Mouse (Mus musculus): ENCODE data around the gene Osbpl9. TPM values are rescaled to one million over a fixed set of nuclear protein-coding genes. Genes with fewer than 3 reads are reported as not detected.

The Osbpl9 gene
- polyA plus RNA-seq, 1 experiment from 2014 or later: 32.5 TPM

DNA sequence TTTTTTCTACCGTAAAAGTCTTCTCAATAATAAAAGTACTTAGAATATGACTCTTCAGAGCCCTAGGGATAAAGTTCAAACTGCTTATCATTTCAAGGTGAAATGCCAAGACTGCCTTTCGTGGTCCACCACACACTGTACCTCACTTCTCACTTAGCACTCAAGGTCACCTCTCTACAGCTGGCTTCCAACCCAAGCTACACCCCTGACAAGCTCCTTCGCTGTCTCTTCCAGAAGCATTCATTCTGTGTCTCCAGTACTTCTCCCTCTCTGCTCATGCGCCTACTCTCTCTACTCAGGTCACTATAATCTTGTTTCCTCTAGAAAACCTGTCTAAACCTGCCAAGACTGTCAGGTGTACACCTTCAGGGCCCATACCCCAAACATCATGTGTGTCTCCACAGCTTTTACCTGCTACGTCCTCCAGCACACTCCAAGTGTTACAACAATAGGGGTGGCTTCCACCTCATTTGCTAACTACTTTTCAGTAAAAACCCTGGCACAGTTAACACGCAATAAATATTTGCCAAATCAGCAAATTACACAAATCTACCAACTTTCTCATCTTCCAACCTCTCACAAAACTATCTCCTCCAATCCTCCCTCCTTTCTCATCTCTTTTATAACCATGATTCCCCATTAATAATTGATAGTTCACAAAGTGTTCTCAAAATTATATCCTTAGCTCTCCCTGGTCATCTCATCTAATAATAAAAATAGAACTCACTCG, 6.0 kb downstream of the Osbpl9 start:
- no peak for TF ChIP-seq CTCF (IDR thresholded peaks at IDR 0.05; ENCODE audit: low read depth)
- Histone ChIP-seq H3K27ac (ENCODE audit: low read depth, low read length) (no peak overlapping the region), H3K9ac (ENCODE audit: low read depth, low read length) (no peak overlapping the region), H3K9me3 (ENCODE audit: control insufficient read depth) (no peaks in the 10 kb centered on the region), H3K27me3 (replicated peaks; ENCODE audit: control insufficient read depth, insufficient read depth, low read length) (no peaks in the 10 kb centered on the region), H3K4me2 (replicated peaks; ENCODE audit: low read depth) (no peak overlapping the region), H3K4me1 (replicated peaks; ENCODE audit: control insufficient read depth, insufficient read depth, low read length) (0 out of 2 replicates have a peak, but pooled peaks cover 2% of the 10 kb centered on the region), H3K4me3 (ENCODE audit: low read depth, low read length) (no peak overlapping the region), H3K36me3 (ENCODE audit: control insufficient read depth, insufficient read depth) (no peaks in the 10 kb centered on the region; the same call in 1 of the 2 replicates)
- WGBS: 74% methylated on average over 7 of the region's 7 CpGs
- ATAC-seq: no peak

DNA sequence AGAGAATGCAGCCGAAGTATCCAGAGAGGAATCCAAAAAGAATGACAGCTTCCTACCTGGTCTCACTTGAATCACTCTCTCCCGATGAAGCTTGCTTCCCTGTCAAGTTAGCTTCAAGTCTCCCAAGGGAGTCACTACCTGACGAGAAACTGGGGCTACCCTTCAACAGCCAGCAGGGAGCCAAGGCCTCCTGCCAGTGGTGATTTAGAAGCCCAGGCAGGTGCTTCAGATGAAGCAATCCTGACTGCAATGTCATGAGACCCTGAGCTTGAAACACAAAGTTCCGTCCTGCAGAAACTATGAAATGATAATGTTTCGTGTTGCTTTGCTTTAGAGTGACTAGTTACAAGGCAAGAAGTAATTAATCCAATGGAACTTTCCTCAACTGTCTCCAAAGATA, 8.2 kb downstream of the Osbpl9 start:
- no peaks in the 10 kb centered on the region for H3K4me1 ChIP-seq (replicated peaks; ENCODE audit: control insufficient read depth, insufficient read depth, low read length)
- TF ChIP-seq CTCF (IDR thresholded peaks at IDR 0.05; ENCODE audit: low read depth): no peak
- no peak overlapping the region for H3K4me2 ChIP-seq (replicated peaks; ENCODE audit: low read depth)
- H3K27ac ChIP-seq (ENCODE audit: low read depth, low read length): no peak overlapping the region
- no peak overlapping the region for H3K4me3 ChIP-seq (ENCODE audit: low read depth, low read length)
- no peak for ATAC-seq
- no peaks in the 10 kb centered on the region for H3K36me3 ChIP-seq (ENCODE audit: control insufficient read depth, insufficient read depth)
- 79% methylated on average over 5 of the region's 5 CpGs for WGBS
- no peaks in the 10 kb centered on the region for H3K27me3 ChIP-seq (replicated peaks; ENCODE audit: control insufficient read depth, insufficient read depth, low read length)
- no peak overlapping the region for H3K9ac ChIP-seq (ENCODE audit: low read depth, low read length)
- no peaks in the 10 kb centered on the region for H3K9me3 ChIP-seq (ENCODE audit: control insufficient read depth)

DNA sequence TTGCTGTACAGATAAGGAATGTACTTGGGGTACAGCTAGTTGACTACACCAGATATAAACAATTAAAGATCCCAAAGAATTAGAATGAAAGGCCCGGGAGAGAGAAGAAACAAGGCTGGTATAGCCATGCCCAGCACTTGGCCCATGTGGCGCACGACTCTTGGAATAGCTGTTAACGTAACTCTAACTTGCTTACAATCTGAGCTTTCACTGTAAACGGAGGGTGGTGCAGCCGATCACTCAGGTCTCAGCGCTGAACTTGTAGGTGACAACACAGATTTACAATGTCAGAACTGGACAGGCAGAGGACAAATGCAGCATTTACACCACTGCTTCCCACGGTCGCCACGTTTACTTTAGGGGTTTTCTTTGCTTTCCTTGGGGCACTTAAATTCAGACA, 10.5 kb downstream of the Osbpl9 start:
- no peaks in the 10 kb centered on the region for H3K27me3 ChIP-seq (replicated peaks; ENCODE audit: control insufficient read depth, insufficient read depth, low read length)
- no peak overlapping the region for H3K27ac ChIP-seq (ENCODE audit: low read depth, low read length)
- H3K4me3 ChIP-seq (ENCODE audit: low read depth, low read length): no peak overlapping the region
- no peaks in the 10 kb centered on the region for H3K4me1 ChIP-seq (replicated peaks; ENCODE audit: control insufficient read depth, insufficient read depth, low read length)
- no peaks in the 10 kb centered on the region for H3K9me3 ChIP-seq (ENCODE audit: control insufficient read depth)
- no peak for TF ChIP-seq CTCF (IDR thresholded peaks at IDR 0.05; ENCODE audit: low read depth)
- ATAC-seq: no peak
- H3K9ac ChIP-seq (ENCODE audit: low read depth, low read length): no peak overlapping the region
- no peak overlapping the region for H3K4me2 ChIP-seq (replicated peaks; ENCODE audit: low read depth)
- WGBS: 57% methylated on average over 10 of the region's 10 CpGs
- no peaks in the 10 kb centered on the region for H3K36me3 ChIP-seq (ENCODE audit: control insufficient read depth, insufficient read depth)

DNA sequence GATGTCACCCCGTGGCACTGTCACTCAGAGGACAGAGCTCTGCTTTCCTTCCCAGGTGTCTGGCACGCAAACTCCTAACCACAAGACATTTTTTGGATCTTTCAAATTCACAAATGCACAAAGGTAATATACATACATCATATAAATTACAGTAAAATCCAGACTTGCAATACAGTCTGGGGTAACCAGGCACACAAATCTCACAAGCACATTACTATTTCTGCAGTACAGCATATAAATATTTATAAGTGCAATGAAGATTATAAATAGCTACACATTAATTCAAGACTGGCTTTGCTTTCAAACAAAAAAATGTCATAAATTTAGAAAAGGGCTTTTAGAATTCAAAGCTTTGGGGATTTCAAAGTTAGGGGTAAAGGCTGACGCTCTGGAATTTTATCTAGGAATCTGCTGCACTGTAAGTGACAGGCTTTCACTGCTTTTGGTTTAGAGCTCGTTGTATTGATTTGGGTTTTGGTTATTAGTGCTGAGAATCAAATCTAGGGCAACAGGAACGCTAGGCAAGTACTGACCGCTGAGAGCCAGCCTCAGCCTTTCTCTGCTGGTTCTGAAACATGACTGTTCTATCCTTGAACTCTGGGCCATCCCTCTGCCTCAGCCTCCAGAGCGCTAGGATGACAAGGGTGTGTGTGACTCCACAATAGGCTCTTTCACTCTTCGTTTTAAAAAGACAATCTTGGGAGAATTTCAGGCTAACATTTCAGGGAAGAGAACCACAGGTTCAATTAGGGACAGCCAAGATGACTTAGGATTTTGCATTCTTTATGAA, 16.3 kb downstream of the Osbpl9 start:
- TF ChIP-seq CTCF (IDR thresholded peaks at IDR 0.05; ENCODE audit: low read depth): no peak
- WGBS: 68% methylated on average over 8 of the region's 8 CpGs
- no peaks in the 10 kb centered on the region for H3K27me3 ChIP-seq (replicated peaks; ENCODE audit: control insufficient read depth, insufficient read depth, low read length)
- no peak overlapping the region for H3K27ac ChIP-seq (ENCODE audit: low read depth, low read length)
- no peak overlapping the region for H3K4me2 ChIP-seq (replicated peaks; ENCODE audit: low read depth)
- ATAC-seq: no peak
- no peaks in the 10 kb centered on the region for H3K9me3 ChIP-seq (ENCODE audit: control insufficient read depth)
- H3K9ac ChIP-seq (ENCODE audit: low read depth, low read length): no peak overlapping the region
- H3K4me3 ChIP-seq (ENCODE audit: low read depth, low read length): no peak overlapping the region
- H3K36me3 ChIP-seq (ENCODE audit: control insufficient read depth, insufficient read depth): no peaks in the 10 kb centered on the region
- no peaks in the 10 kb centered on the region for H3K4me1 ChIP-seq (replicated peaks; ENCODE audit: control insufficient read depth, insufficient read depth, low read length)

DNA sequence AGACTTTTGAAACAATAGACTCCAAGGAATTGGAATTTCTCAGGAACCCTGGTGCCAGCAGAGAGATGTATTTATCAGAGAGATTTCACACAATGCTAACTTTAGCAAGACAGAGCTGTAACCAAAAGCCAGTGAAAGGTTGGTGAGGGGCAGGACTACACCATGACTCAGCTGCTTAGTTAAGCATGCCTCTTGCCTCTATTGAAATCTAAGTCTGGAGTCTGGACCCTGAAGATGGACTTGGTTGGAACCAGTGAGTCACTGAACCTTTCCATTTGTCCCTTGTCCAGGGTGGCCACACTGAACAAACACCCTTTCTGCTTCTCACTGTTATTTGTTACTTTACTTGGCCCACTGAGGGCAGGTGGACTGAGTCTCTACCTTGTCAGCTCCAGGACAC, 26.4 kb downstream of the Osbpl9 start:
- Histone ChIP-seq H3K4me2 (replicated peaks; ENCODE audit: low read depth) (no peak overlapping the region), H3K4me3 (ENCODE audit: low read depth, low read length) (no peak overlapping the region), H3K9ac (ENCODE audit: low read depth, low read length) (no peak overlapping the region), H3K27me3 (replicated peaks; ENCODE audit: control insufficient read depth, insufficient read depth, low read length) (no peaks in the 10 kb centered on the region), H3K9me3 (ENCODE audit: control insufficient read depth) (no peaks in the 10 kb centered on the region), H3K4me1 (replicated peaks; ENCODE audit: control insufficient read depth, insufficient read depth, low read length) (no peaks in the 10 kb centered on the region), H3K27ac (ENCODE audit: low read depth, low read length) (no peak overlapping the region), H3K36me3 (ENCODE audit: control insufficient read depth, insufficient read depth) (no peaks in the 10 kb centered on the region)
- 0 out of 2 replicates have a peak, but pooled peaks have one; percentile 33 for ATAC-seq
- TF ChIP-seq CTCF (IDR thresholded peaks at IDR 0.05; ENCODE audit: low read depth): no peak

DNA sequence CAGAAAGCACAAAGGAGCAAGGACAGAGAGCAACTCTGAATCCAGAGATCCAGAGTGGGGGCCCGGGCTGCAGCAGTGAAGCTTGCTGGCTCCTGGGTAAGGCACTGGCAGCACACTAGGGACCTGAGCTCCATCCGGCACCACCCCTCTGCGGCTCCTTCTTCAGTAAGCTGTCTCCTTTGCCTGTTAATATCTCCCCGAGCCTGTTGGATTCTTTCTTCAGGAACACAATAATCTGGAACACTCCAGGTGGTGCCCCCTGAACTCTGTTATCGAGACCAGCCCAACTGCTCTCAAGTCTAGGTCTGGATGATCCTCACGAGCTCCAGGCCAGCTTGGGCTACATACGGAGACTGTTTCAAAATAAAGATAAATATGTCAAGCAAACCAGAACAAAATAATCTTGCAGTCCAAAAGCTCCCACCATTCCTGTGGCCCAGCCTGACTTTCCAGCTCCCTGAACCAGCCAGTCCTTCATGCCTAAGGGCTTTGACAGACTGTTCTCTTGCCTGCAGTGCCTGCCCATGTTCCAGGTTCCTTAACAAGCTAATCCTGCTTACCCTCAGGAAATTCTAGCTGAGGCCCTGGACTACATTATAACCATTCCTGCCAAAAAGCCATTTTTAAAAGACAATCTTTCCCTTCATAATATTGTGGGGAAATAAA, 28.2 kb downstream of the Osbpl9 start:
- no peaks in the 10 kb centered on the region for H3K36me3 ChIP-seq (ENCODE audit: control insufficient read depth, insufficient read depth)
- no peaks in the 10 kb centered on the region for H3K9me3 ChIP-seq (ENCODE audit: control insufficient read depth)
- H3K4me2 ChIP-seq (replicated peaks; ENCODE audit: low read depth): no peak overlapping the region
- no peak overlapping the region for H3K9ac ChIP-seq (ENCODE audit: low read depth, low read length)
- H3K4me1 ChIP-seq (replicated peaks; ENCODE audit: control insufficient read depth, insufficient read depth, low read length): no peaks in the 10 kb centered on the region
- no peak for ATAC-seq
- no peak overlapping the region for H3K4me3 ChIP-seq (ENCODE audit: low read depth, low read length)
- no peaks in the 10 kb centered on the region for H3K27me3 ChIP-seq (replicated peaks; ENCODE audit: control insufficient read depth, insufficient read depth, low read length)
- 60% methylated on average over 7 of the region's 7 CpGs for WGBS
- no peak overlapping the region for H3K27ac ChIP-seq (ENCODE audit: low read depth, low read length)
- no peak for TF ChIP-seq CTCF (IDR thresholded peaks at IDR 0.05; ENCODE audit: low read depth)

Data from intestine, postnatal 0 days (tissue).